7 mouse cellular contexts compared by ENCODE assay signal in the genomic region with DNA sequence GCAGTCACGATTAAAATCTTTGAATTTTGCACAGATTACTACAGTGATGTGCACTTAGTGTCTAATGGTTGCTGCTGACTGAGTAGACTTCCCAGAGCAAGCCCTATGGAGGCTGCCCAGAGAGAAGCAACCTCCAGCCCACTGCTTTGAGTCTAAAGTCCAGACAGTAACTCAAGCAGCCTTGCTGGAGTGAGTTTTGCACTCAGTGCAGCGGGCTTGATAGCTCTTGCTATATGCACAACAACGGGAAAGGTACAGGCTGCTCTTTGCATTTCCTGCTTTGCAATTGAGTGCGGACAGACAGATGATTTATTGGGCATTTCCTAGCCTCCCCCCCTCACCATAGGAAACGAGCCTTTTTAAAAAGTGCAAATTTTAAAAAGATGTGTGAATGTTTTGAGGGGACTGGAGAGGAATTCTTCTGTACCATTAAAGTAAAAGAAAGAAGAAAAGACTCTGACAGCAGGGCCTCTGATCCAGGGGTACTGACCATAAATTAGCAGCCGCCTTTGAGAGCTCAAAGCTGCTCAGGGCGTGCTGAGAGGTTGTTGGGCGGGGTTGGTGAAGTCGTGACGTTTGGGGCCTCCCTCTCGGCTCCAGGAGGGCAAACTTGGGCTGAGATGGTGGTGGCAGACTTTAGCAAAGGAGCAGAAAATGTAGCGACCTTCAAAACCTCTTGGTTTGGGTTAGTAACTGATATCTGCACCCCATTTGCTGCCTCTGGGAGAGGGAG.
DNase-seq lines count a peak whose midpoint lies in the region; ATAC-seq and TF ChIP-seq lines count a peak whose summit lies in the region.

No protein-coding gene starts in this region.

- H3K27me3 ChIP-seq in lung, embryonic 14.5 days (ENCODE audit: insufficient read depth, low read length) = no peaks in the 10 kb centered on the region
- no peaks in the 10 kb centered on the region for H3K27me3 ChIP-seq in neural tube, embryonic 11.5 days (ENCODE audit: control insufficient read depth, insufficient read depth, low read length)

- peaks cover 29% of the 10 kb centered on the region for H3K4me1 ChIP-seq in lung, embryonic 14.5 days (ENCODE audit: insufficient read depth)
- peaks cover 33% of the 10 kb centered on the region for H3K4me1 ChIP-seq in neural tube, embryonic 11.5 days (ENCODE audit: control insufficient read depth, insufficient read depth, low read length)

- H3K9ac ChIP-seq in lung, embryonic 14.5 days = peak overlapping the region; percentile 17; the same call in 1 of the 2 replicates
- H3K9ac ChIP-seq in neural tube, embryonic 11.5 days (ENCODE audit: low read length) = no peak overlapping the region; the same call in 1 of the 2 replicates

- DNase-seq in lung, embryonic 14.5 days = peak; percentile 80
- no peak for DNase-seq in lung, postnatal 25 days (ENCODE audit: low spot score)
- DNase-seq in embryo, embryonic 11 days = peak; percentile 85
- peak; percentile 71 for DNase-seq in neural tube, embryonic 11.5 days (ENCODE audit: low spot score)
- DNase-seq in frontal cortex, adult 2 months (ENCODE audit: extremely low spot score in 1 of 2, low spot score in 1 of 2) = no peak
- no peak for DNase-seq in urinary bladder, postnatal 25 days (ENCODE audit: low spot score)

- TF ChIP-seq CTCF in lung, embryonic 14.5 days (IDR thresholded peaks at IDR 0.05; ENCODE audit: low read depth) = no peak

- 12% methylated on average over 12 of the region's 12 CpGs for WGBS in lung, embryonic 14.5 days
- WGBS in neural tube, embryonic 11.5 days = 7% methylated on average over 12 of the region's 12 CpGs

- no peaks in the 10 kb centered on the region for H3K36me3 ChIP-seq in lung, embryonic 14.5 days (ENCODE audit: insufficient read depth)
- H3K36me3 ChIP-seq in neural tube, embryonic 11.5 days (ENCODE audit: control insufficient read depth, insufficient read depth, low read length) = no peaks in the 10 kb centered on the region

- H3K9me3 ChIP-seq in lung, embryonic 14.5 days (ENCODE audit: low read depth, low read length) = no peaks in the 10 kb centered on the region
- H3K9me3 ChIP-seq in neural tube, embryonic 11.5 days (ENCODE audit: control insufficient read depth, low read length) = no peaks in the 10 kb centered on the region

- no peak overlapping the region for H3K4me2 ChIP-seq in lung, embryonic 14.5 days
- H3K4me2 ChIP-seq in neural tube, embryonic 11.5 days (ENCODE audit: low read depth) = no peak overlapping the region

- peak overlapping the region; percentile 80 for H3K27ac ChIP-seq in lung, embryonic 14.5 days (ENCODE audit: low read depth)
- peak overlapping the region; percentile 5 for H3K27ac ChIP-seq in neural tube, embryonic 11.5 days (ENCODE audit: low read depth, low read length)

- H3K4me3 ChIP-seq in lung, embryonic 14.5 days (ENCODE audit: low read depth, low read length) = no peak overlapping the region
- no peak overlapping the region for H3K4me3 ChIP-seq in neural tube, embryonic 11.5 days (ENCODE audit: low read depth, low read length)

- ATAC-seq in lung, embryonic 14.5 days (ENCODE audit: insufficient read depth) = peak; percentile 57; the same call in 1 of the 2 replicates
- peak; percentile 75 to 90 for ATAC-seq in hematopoietic stem cell, adult 5-6 weeks (replicated peaks in 1 of 2; ENCODE audit: insufficient read depth in 1 of 2, low FRiP score in 2 of 2, low TSS enrichment in 1 of 2, low read depth in 1 of 2, poor library complexity in 2 of 2, severe bottlenecking in 2 of 2)
- peak; percentile 69 for ATAC-seq in neural tube, embryonic 11.5 days (ENCODE audit: insufficient read depth, low FRiP score, low TSS enrichment)

Comparison
In these comparisons a context has a peak if more than half of its experiments do, and no peak if none do; other contexts are left out.
1. DNase-seq: peak in lung, embryonic 14.5 days (single experiment), embryo, embryonic 11 days (single experiment) and neural tube, embryonic 11.5 days (single experiment); none in lung, postnatal 25 days (single experiment), frontal cortex, adult 2 months (0 of 2) and urinary bladder, postnatal 25 days (single experiment).
2. Peak in every context shown above with its lines, with median percentiles within 50 percentile points of each other: ATAC-seq.